In the genomic region with DNA sequence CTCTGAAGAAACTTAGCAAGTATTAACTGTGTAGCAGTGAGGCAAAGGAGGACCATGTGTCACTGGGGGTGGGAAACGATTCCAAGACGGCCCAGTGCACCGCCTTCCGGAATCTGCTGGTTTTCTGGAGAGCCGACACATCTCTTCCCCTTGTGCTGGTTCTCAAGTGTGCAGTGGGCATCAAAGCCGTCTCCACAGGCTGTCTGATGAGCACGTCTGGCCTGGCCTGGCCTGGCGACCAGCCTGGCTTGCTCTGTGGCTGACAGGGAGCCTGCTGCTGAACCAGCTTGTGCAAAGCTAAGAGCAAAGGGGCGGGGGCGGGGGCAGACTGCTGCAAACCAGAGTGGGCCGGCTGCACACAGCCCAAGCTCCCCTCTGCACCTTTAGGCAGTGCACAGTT, we compare ENCODE assay signal across 9 mouse cellular contexts. TPM values are rescaled to one million over a fixed set of nuclear protein-coding genes. Genes with fewer than 3 reads are reported as not detected.
DNase-seq lines count a peak whose midpoint lies in the region; ATAC-seq lines count a peak whose summit lies in the region.
"Had no signal": no experiment of that assay in that cellular context is flagged by ENCODE, and none has a peak within 500 bp of the region (broad histone marks: within the 10 kb centered on the region; RNA-seq: fewer than 3 reads in every experiment).

No protein-coding gene starts in this region.

- ATAC-seq in forebrain, embryonic 11.5 days (replicated peaks; ENCODE audit: low FRiP score): no peak

- peak overlapping the region; percentile 72 for H3K27ac ChIP-seq in forebrain, embryonic 10.5 days
- no peak overlapping the region for H3K27ac ChIP-seq in forebrain, embryonic 11.5 days (ENCODE audit: low read depth, low read length)
- H3K27ac ChIP-seq: macrophage had no signal

- no peak overlapping the region; the same call in 1 of the 2 replicates for H3K9ac ChIP-seq in forebrain, embryonic 11.5 days (ENCODE audit: low read length)

- H3K27me3 ChIP-seq in forebrain, embryonic 10.5 days (ENCODE audit: poor library complexity, severe bottlenecking): no peaks in the 10 kb centered on the region
- no peaks in the 10 kb centered on the region for H3K27me3 ChIP-seq in forebrain, embryonic 11.5 days (ENCODE audit: control insufficient read depth, insufficient read depth, low read length)

- peaks cover 44% of the 10 kb centered on the region for H3K4me1 ChIP-seq in forebrain, embryonic 10.5 days
- peaks cover 10% of the 10 kb centered on the region for H3K4me1 ChIP-seq in forebrain, embryonic 11.5 days (replicated peaks; ENCODE audit: control insufficient read depth, insufficient read depth, low read length)

- H3K9me3 ChIP-seq in forebrain, embryonic 10.5 days: no peaks in the 10 kb centered on the region
- H3K9me3 ChIP-seq in forebrain, embryonic 11.5 days (ENCODE audit: control insufficient read depth, low read length): no peaks in the 10 kb centered on the region

- WGBS in forebrain, embryonic 10.5 days: 59% methylated on average over 11 of the region's 11 CpGs
- 53% methylated on average over 11 of the region's 11 CpGs for WGBS in forebrain, embryonic 11.5 days

- peaks cover 17% of the 10 kb centered on the region for H3K36me3 ChIP-seq in forebrain, embryonic 10.5 days (replicated peaks)
- no peaks in the 10 kb centered on the region for H3K36me3 ChIP-seq in forebrain, embryonic 11.5 days (ENCODE audit: control insufficient read depth, insufficient read depth, low read length)

- H3K4me3 ChIP-seq in forebrain, embryonic 10.5 days: no peak overlapping the region
- no peak overlapping the region for H3K4me3 ChIP-seq in forebrain, embryonic 11.5 days (ENCODE audit: low read depth, low read length)

- DNase-seq in forebrain, embryonic 10.5 days (ENCODE audit: extremely low spot score, low spot score): no peak
- DNase-seq in forebrain, embryonic 11.5 days (ENCODE audit: low spot score): no peak
- peak; percentile 42 to 52 for DNase-seq in layer of hippocampus, postnatal 10 days (ENCODE audit: low spot score in 2 of 2)
- DNase-seq in layer of hippocampus, adult 11-12 months (ENCODE audit: low spot score): no peak
- DNase-seq in cerebellum, adult 9-11 months: peak; percentile 76
- DNase-seq in kidney, postnatal 4 days: peak; percentile 35 to 55
- DNase-seq in spleen, postnatal 10 days (ENCODE audit: low spot score in 2 of 2): no peak
- no peak for DNase-seq in thymus, postnatal 36 days

- H3K4me2 ChIP-seq in forebrain, embryonic 11.5 days (ENCODE audit: low read depth, low read length, severe bottlenecking): no peak overlapping the region

RNA-seq across cellular contexts. Expression of a gene that starts 14.5 kb away (rescaled TPM):
- 44.3 and 46.7 TPM in 2 replicates for polyA plus RNA-seq in forebrain, embryonic 10.5 days (2016; fragmentation: Nextera tagmentation; extraction: Ambion mirVana)
- 36.8 and 40.6 TPM in 2 replicates for polyA plus RNA-seq in forebrain, embryonic 11.5 days (2014; fragmentation: Nextera tagmentation; extraction: Ambion mirVana)
- 100 to 1,000 TPM; 151 to 152 TPM for total RNA-seq in layer of hippocampus, postnatal 10 days (2021)

Comparison
In these comparisons a context has a peak if more than half of its experiments do, and no peak if none do; other contexts are left out.
1. DNase-seq: peak in layer of hippocampus, postnatal 10 days (2 of 2), cerebellum, adult 9-11 months (single experiment) and kidney, postnatal 4 days (2 of 2); none in forebrain, embryonic 10.5 days (single experiment), forebrain, embryonic 11.5 days (single experiment), layer of hippocampus, adult 11-12 months (single experiment), spleen, postnatal 10 days (0 of 2) and thymus, postnatal 36 days (0 of 2).